Mouse (Mus musculus) heart, embryonic 13.5 days (tissue): ENCODE data around the gene H3f3a. TPM values are rescaled to one million over a fixed set of nuclear protein-coding genes. Genes with fewer than 3 reads are reported as not detected.

Experiments
- ATAC-seq: fragments of 200-750 bp; cut with Nextera tagmentation; 2 replicates; pipeline ENCODE4 v1.8.0; 2017; ENCODE audit warnings: moderate TSS enrichment; ENCODE audit not compliant: insufficient number of reproducible peaks, low FRiP score, low TSS enrichment; ENCODE audit errors: extremely low read depth
- H3K27ac ChIP-seq: fragments of 300-500 bp; sonication (generic); replicated peaks from 2 replicates; pipeline ENCODE4 v1.5.1; 2015; ENCODE audit warnings: moderate library complexity, mild to moderate bottlenecking, inconsistent platforms
- H3K27me3 ChIP-seq: fragments of 300-500 bp; sonication (generic); replicated peaks from 2 replicates; pipeline ENCODE4 v1.6.1; 2015; ENCODE audit warnings: mild to moderate bottlenecking, inconsistent platforms
- H3K36me3 ChIP-seq: fragments of 300-500 bp; sonication (generic); 2 replicates; pipeline ENCODE4 v1.6.1; 2015; ENCODE audit warnings: mild to moderate bottlenecking, inconsistent platforms
- H3K4me1 ChIP-seq: fragments of 300-500 bp; sonication (generic); 2 replicates; pipeline ENCODE4 v1.6.1; 2015; ENCODE audit warnings: inconsistent platforms
- H3K4me2 ChIP-seq: fragments of 300-500 bp; sonication (generic); 2 replicates; pipeline ENCODE4 v1.6.1; 2015; ENCODE audit warnings: inconsistent platforms, mild to moderate bottlenecking, moderate library complexity
- H3K4me3 ChIP-seq: fragments of 300-500 bp; sonication (generic); 2 replicates; pipeline ENCODE4 v1.5.1; 2015; ENCODE audit warnings: moderate library complexity, mild to moderate bottlenecking, inconsistent platforms
- H3K9ac ChIP-seq: fragments of 300-500 bp; sonication (generic); 2 replicates; pipeline ENCODE4 v1.6.1; 2015; ENCODE audit warnings: inconsistent platforms, mild to moderate bottlenecking, moderate library complexity
- H3K9me3 ChIP-seq: fragments of 300-500 bp; sonication (generic); 2 replicates; pipeline ENCODE4 v1.6.1; 2016; ENCODE audit warnings: inconsistent platforms
- WGBS: fragments of 180-500 bp; shearing (Covaris S2); methylation state at CpG from one replicate; pipeline ENCODE4 v1.1.7; 2015; ENCODE audit warnings: mixed read lengths; 5-methylcytosine and 5-hydroxymethylcytosine counted together
- polyA plus RNA-seq: library from polyadenylated mRNA; unstranded; fragments of >200 nt; fragmentation: Nextera tagmentation; extraction: Ambion mirVana; gene quantifications from 2 replicates; pipeline ENCODE4 v1.2.1, GENCODE M21; 2015

Gene H3f3a
- polyA plus RNA-seq, 1 experiment from 2014 or later: 1,623 TPM

DNA sequence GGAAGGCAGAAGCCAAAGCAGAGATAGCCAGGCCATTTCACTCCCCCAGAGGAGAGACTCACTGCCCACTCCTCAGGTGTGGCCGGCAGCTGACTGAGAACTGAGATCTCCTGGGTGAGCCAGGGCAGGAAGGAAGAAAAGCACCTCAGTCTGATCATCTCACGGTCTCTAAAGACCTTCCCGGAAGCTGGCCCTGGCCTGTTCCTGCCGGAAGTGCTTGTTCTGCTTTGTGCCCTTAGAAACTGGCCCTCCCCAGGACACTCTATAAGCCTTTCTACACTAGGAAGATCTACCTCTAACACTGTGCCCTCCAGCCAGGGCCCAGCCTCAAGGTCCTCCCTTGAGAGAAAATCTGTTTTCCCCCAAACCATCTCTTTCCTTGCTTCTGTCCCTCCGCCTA, 42.4 kb downstream of the H3f3a start:
- H3K36me3 ChIP-seq: no peaks in the 10 kb centered on the region
- no peak for ATAC-seq
- no peak overlapping the region for H3K27ac ChIP-seq
- peaks cover 31% of the 10 kb centered on the region for H3K4me1 ChIP-seq
- H3K4me2 ChIP-seq: no peak overlapping the region
- H3K27me3 ChIP-seq: no peaks in the 10 kb centered on the region
- 0 out of 2 replicates have a peak overlapping the region, but pooled peaks have one; percentile 1 for H3K9ac ChIP-seq
- WGBS: 54% methylated on average over 5 of the region's 5 CpGs
- H3K4me3 ChIP-seq: no peak overlapping the region
- peaks cover 4% of the 10 kb centered on the region; the same call in 1 of the 2 replicates for H3K9me3 ChIP-seq

DNA sequence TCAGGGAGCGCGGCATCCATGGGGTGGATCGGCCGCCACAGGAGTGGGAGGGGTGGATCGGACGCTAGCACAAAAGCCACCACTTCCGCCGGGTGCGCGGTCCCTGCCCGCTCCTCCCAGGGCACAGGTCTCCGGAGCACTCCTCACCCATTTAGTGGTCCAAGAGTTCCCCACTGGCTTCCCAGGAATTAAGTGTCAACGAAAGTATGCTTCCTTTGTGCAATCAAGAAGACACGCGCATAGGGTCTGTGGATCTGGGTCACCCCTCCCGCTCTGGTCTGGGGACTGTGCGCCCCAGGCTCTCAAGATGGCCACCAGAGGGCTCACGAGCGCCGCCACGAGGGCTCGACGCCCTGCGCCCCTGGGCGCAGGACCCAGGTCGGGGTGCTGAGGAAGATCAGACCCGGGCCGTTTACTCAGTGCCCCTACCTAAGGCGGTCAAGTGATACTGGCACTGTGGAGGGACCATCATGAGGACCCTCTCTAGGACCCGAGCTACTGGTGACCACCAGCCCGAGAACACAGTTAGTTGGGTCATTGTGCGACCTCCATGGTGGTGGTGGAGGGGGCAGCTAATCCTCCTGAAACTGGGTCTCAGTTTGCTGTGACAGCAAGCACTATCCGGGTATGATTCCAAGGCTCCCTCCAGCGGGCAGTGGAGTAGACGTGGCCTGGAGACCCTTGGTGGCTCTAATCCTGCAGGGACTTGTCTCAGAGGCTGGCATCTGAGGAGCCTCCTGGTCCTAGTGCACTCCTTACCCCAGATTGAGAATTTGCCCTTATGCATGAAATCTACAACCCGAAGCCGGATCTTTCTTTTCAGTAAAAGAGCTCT, 45.2 kb downstream of the H3f3a start:
- H3K9me3 ChIP-seq: no peaks in the 10 kb centered on the region
- peak overlapping the region; percentile 67 for H3K4me3 ChIP-seq
- ATAC-seq: peak; percentile 62
- H3K9ac ChIP-seq: peak overlapping the region; percentile 90
- H3K4me1 ChIP-seq: peaks cover 21% of the 10 kb centered on the region
- peak overlapping the region; percentile 63 for H3K27ac ChIP-seq
- no peaks in the 10 kb centered on the region for H3K36me3 ChIP-seq
- 3% methylated on average over 37 of the region's 37 CpGs for WGBS
- H3K4me2 ChIP-seq: peak overlapping the region; percentile 92
- H3K27me3 ChIP-seq: 0 out of 2 replicates have a peak, but pooled peaks cover 2% of the 10 kb centered on the region

DNA sequence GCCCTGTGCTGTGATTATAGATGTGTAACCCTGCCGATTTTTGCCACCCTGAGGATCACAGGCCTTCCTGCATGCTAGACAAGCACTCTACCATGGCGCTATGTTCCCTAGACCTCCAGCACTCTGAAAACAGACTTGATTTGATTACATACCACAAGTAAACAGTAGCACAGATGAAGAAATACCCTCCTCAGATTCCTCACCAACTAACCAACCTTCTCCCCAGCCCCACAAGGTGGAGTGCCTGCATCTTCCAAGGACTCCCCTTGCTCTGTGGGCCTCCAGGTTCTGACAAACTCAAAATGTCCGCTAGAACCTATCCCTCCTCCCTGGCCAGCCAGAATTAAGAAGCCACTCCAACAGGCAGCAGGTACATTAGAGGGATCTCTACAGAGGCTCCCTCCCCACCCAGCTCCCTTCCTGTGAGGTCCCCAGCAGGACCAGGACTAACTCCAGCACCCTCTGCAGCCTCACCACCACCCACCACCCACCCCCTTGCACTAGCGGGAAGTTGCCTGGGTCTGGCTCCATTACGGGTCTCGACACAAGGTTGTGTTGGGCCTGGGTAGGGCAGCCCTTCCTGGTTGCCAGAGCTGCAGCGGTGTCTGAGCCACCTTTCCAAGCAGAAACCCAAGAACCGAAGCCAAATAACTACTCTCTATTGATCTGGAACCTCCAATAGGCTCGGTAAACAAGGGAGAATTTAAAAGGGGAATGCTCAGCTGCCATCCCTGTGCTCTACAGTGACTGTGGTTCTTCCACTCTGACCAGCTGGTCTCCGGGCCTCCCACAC, 46.0 kb downstream of the H3f3a start:
- H3K4me2 ChIP-seq: peak overlapping the region; percentile 92
- peaks cover 26% of the 10 kb centered on the region for H3K4me1 ChIP-seq
- peaks cover 11% of the 10 kb centered on the region for H3K27me3 ChIP-seq
- peak overlapping the region; percentile 63 for H3K27ac ChIP-seq
- ATAC-seq: no peak
- no peaks in the 10 kb centered on the region for H3K36me3 ChIP-seq
- no peaks in the 10 kb centered on the region for H3K9me3 ChIP-seq
- 14% methylated on average over 10 of the region's 10 CpGs for WGBS
- H3K9ac ChIP-seq: peak overlapping the region; percentile 90
- peak overlapping the region; percentile 67 for H3K4me3 ChIP-seq

DNA sequence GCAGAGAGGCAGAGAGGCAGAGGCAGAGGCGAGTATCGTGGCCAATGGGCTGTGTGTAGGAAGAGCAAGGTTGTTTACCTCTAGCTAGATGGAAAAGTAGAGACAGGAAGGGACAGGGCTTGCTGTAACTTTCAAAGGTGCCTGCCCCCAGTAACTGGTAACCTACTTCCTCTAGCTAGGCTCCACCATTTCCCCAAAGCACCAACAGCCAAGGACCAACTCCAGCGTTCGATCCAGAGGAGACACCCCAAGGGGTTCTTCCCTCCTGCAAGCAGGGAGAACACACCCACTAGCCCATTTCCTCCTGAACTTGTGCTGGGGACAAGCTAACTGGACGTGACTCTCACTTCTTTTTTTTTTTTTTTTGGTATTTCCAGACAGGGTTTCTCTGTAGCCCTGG, 47.2 kb downstream of the H3f3a start:
- no peak overlapping the region for H3K4me2 ChIP-seq
- peaks cover 18% of the 10 kb centered on the region for H3K27me3 ChIP-seq
- no peak for ATAC-seq
- H3K36me3 ChIP-seq: no peaks in the 10 kb centered on the region
- WGBS: 53% methylated on average over 5 of the region's 5 CpGs
- peaks cover 26% of the 10 kb centered on the region for H3K4me1 ChIP-seq
- no peak overlapping the region for H3K4me3 ChIP-seq
- no peak overlapping the region for H3K9ac ChIP-seq
- no peak overlapping the region for H3K27ac ChIP-seq
- no peaks in the 10 kb centered on the region for H3K9me3 ChIP-seq

DNA sequence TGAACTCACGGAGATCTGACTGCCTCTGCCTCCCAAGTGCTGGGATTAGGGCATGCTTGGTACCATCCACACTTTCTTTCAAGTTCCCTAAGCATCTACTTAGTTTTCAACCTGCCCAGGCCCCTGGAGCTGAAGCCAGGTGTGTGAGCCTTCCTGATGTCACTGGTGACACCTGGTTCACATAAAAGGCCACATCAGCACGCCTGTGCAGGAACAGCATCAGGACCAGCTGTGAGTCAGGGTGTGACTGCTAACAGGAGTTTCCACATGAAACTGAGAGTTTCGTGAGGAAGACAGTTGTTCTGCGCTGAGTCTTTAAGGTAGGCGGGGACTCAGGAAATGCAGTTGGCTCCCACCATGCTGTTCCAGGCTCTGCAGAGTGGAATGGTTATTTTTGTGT, 48.4 kb downstream of the H3f3a start:
- Histone ChIP-seq H3K36me3 (no peaks in the 10 kb centered on the region), H3K27me3 (peaks cover 18% of the 10 kb centered on the region), H3K9me3 (no peaks in the 10 kb centered on the region), H3K27ac (no peak overlapping the region), H3K4me1 (peaks cover 26% of the 10 kb centered on the region), H3K4me3 (no peak overlapping the region), H3K9ac (no peak overlapping the region), H3K4me2 (no peak overlapping the region)
- ATAC-seq: no peak
- WGBS: 81% methylated on average over 5 of the region's 5 CpGs

- peak overlapping the region; percentile 91 for H3K4me2 ChIP-seq
- peaks cover 23% of the 10 kb centered on the region for H3K4me1 ChIP-seq
- no peaks in the 10 kb centered on the region for H3K9me3 ChIP-seq
- peaks cover 18% of the 10 kb centered on the region for H3K27me3 ChIP-seq
- no peak overlapping the region for H3K27ac ChIP-seq
- peak overlapping the region; percentile 81 for H3K9ac ChIP-seq
- H3K36me3 ChIP-seq: no peaks in the 10 kb centered on the region
- WGBS: under 1% methylated on average over 11 of the region's 11 CpGs
- peak overlapping the region; percentile 52 for H3K4me3 ChIP-seq
- ATAC-seq: no peak
Measured at GRCm38 (mm10) chr1:180763828-180764227, 49.9 kb downstream of the H3f3a start.

DNA sequence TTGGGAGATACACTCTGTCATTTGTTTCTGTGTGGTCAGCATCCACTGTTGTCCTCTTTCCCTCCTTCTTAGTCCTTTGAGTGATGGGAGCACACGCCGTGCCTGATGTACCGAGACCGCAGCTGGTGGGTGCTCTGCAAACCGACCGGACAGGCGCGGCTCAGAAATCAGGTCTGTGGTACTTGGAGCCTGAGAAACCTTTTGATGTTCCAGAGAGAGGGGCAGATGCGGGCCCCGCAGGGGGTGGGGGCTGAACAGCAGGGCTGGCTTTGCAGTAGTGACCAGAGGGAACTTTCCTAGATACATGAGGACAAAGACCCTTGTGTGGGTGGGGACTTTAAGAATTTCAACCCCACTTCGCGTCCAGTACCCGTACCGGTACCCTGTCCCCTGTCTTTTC, 50.4 kb downstream of the H3f3a start:
- Histone ChIP-seq H3K4me1 (peaks cover 20% of the 10 kb centered on the region), H3K27me3 (peaks cover 18% of the 10 kb centered on the region), H3K36me3 (no peaks in the 10 kb centered on the region), H3K27ac (no peak overlapping the region), H3K4me3 (peak overlapping the region; percentile 52), H3K4me2 (peak overlapping the region; percentile 91), H3K9me3 (no peaks in the 10 kb centered on the region), H3K9ac (peak overlapping the region; percentile 81)
- ATAC-seq: no peak
- WGBS: 6% methylated on average over 14 of the region's 14 CpGs

GRCm38 (mm10) chr1:180762679-180763078, 51.1 kb downstream of the H3f3a start:
- ATAC-seq: no peak
- WGBS: 77% methylated on average over 8 of the region's 8 CpGs
- Histone ChIP-seq H3K27me3 (peaks cover 18% of the 10 kb centered on the region), H3K4me3 (no peak overlapping the region), H3K4me2 (no peak overlapping the region), H3K36me3 (no peaks in the 10 kb centered on the region), H3K9ac (no peak overlapping the region), H3K27ac (no peak overlapping the region), H3K4me1 (peaks cover 14% of the 10 kb centered on the region), H3K9me3 (no peaks in the 10 kb centered on the region)

DNA sequence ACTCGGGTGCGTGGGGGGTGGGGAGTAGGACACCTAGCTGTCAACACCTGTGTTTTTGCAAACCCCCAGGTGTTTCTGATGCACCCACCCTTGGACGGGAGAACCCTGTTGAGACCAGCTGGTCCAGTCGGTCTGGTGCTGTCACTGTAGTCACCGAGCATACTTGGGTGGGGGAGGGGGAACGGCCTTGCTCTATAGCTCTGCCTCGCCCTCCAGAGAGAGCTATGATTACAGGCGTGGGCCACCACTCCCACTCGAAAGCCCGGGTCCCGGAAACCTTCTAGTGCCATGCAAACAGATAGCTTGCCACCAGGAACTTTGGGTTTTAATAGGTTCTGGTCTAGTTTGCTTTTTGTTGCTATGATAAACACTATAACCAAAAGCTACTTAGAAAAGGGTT, 51.6 kb downstream of the H3f3a start:
- H3K4me1 ChIP-seq: peaks cover 10% of the 10 kb centered on the region
- H3K9ac ChIP-seq: no peak overlapping the region
- no peak for ATAC-seq
- H3K9me3 ChIP-seq: no peaks in the 10 kb centered on the region
- 67% methylated on average over 11 of the region's 11 CpGs for WGBS
- no peak overlapping the region for H3K4me3 ChIP-seq
- peaks cover 18% of the 10 kb centered on the region for H3K27me3 ChIP-seq
- H3K4me2 ChIP-seq: no peak overlapping the region
- no peak overlapping the region for H3K27ac ChIP-seq
- no peaks in the 10 kb centered on the region for H3K36me3 ChIP-seq

GRCm38 (mm10) chr1:180757956-180758520, 55.7 kb downstream of the H3f3a start:
- Histone ChIP-seq H3K4me1 (peaks cover under 1% of the 10 kb centered on the region; the same call in 1 of the 2 replicates), H3K9me3 (no peaks in the 10 kb centered on the region), H3K36me3 (peaks cover 27% of the 10 kb centered on the region), H3K4me2 (no peak overlapping the region), H3K4me3 (no peak overlapping the region), H3K9ac (no peak overlapping the region), H3K27ac (no peak overlapping the region), H3K27me3 (peaks cover 10% of the 10 kb centered on the region)
- no peak for ATAC-seq
- WGBS: 89% methylated on average over 7 of the region's 7 CpGs

DNA sequence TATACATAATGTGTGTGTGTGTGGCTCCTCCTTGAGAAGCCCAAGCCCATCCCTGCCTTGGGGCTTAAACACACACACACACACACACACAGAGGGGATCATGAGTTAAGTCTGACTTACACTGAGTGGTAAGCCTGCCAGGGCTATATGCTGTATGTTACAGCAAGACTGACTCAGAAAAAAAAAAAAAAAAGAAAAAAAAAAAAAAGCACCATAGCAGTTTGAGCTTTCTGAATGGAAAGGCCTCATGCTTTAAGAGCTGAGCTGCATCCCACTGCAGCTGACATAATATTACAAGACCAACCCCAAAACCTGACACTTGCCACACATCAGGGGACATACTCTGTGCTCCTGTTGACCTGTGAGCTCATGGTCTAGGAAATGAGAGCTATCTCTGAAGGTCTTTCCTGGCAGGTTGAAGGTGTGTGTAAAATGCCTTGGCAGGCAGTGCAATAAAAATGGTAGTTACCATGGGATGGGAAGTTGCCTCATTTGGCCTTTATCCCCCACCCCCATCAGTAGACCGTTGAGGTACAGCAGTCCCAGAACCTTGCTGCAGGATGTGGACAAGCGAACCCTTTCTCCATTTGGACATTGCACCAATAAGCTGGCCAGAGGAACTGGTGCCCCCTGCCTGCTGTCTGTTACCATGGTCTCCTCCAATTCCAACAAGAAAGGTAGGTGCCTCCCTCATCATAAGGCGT, 56.3 kb downstream of the H3f3a start:
- no peak for ATAC-seq
- WGBS: 80% methylated on average over 3 of the region's 3 CpGs
- H3K36me3 ChIP-seq: peaks cover 33% of the 10 kb centered on the region

More for the DNA sequence above, 56.3 kb downstream of the H3f3a start:
- H3K4me2 ChIP-seq: no peak overlapping the region
- no peaks in the 10 kb centered on the region for H3K4me1 ChIP-seq
- no peak overlapping the region for H3K27ac ChIP-seq
- no peak overlapping the region for H3K9ac ChIP-seq
- peaks cover 4% of the 10 kb centered on the region for H3K27me3 ChIP-seq
- no peaks in the 10 kb centered on the region for H3K9me3 ChIP-seq
- H3K4me3 ChIP-seq: no peak overlapping the region
